Mouse (Mus musculus) gastrocnemius, postnatal 14 days (tissue): Measurements from ENCODE around the gene Pex7. TPM values are rescaled to one million over a fixed set of nuclear protein-coding genes. Genes with fewer than 3 reads are reported as not detected.

Experiments
- DNase-seq: peaks from one replicate; pipeline ENCODE4 v3.0.0; 2021; ENCODE audit warnings: mixed read lengths
- intact Hi-C: fragments of 180-260 bp; cut with DNase I; formaldehyde crosslinking; loops from one replicate; pipeline ENCODE4 v1.15.1; 2025; ENCODE audit warnings: low total_unique reads
- total RNA-seq, 2 experiments: library from RNA; stranded (reverse); gene quantifications; 2 replicates each; pipeline ENCODE4 v1.2.3; 2021

Pex7 gene
- total RNA-seq, 2 experiments from 2014 or later: 14.3 to 14.4 TPM

GRCm38 (mm10) chr10:19831072-19831849 lies 76.2 kb downstream of the Pex7 start:
- DNase-seq: no peak
- intact Hi-C loops: no loop called here

- no peak for DNase-seq
- intact Hi-C loops: no loop called here
Measured at GRCm38 (mm10) chr10:19820986-19821385, 86.5 kb downstream of the Pex7 start.

GRCm38 (mm10) chr10:19818723-19819355 lies 88.7 kb downstream of the Pex7 start:
- no peak for DNase-seq
- intact Hi-C loops: no loop called here

- intact Hi-C loops: no loop called here
- no peak for DNase-seq
Measured at GRCm38 (mm10) chr10:19815371-19815770, 92.1 kb downstream of the Pex7 start.

- no peak for DNase-seq
- intact Hi-C loops: no loop called here
Measured at GRCm38 (mm10) chr10:19811436-19812172, 95.9 kb downstream of the Pex7 start.

- DNase-seq: no peak
- intact Hi-C loops: no loop called here
Measured at GRCm38 (mm10) chr10:19804763-19805162, 102.7 kb downstream of the Pex7 start.

Other genes with a start within 250 kb of the Pex7 start
- not detected for gene Il20ra, start 195.1 kb downstream of the Pex7 start, total RNA-seq
- gene Slc35d3, start 56.2 kb downstream of the Pex7 start, total RNA-seq: not detected
- 1 to 10 TPM; 6.5 to 6.6 TPM for gene Map3k5, start 26.8 kb upstream of the Pex7 start, total RNA-seq
- 1 to 10 TPM; 1.4 to 2.4 TPM for gene Map7, start 240.8 kb upstream of the Pex7 start, total RNA-seq